Mouse (Mus musculus) liver, postnatal 0 days (tissue): ENCODE results near the gene Nags.

Source experiments
- CTCF ChIP-seq: sonication (generic); IDR thresholded peaks from 2 replicates; pipeline ENCODE4 v1.5.1; 2016; ENCODE audit warnings: antibody characterized with exemption, low read depth
- EP300 ChIP-seq: IDR thresholded peaks from 2 replicates; pipeline ENCODE4 v1.6.1; 2016; ENCODE audit warnings: antibody characterized with exemption, low read depth, mild to moderate bottlenecking

GRCm38 (mm10) chr11:102134516-102134915 lies 10.8 kb upstream of the Nags start:
- TF ChIP-seq CTCF (no peak), EP300 (no peak)
